Mouse (Mus musculus) hindbrain, embryonic 12.5 days (tissue): Measurements from ENCODE around the gene Rnase4. TPM values are rescaled to one million over a fixed set of nuclear protein-coding genes. Genes with fewer than 3 reads are reported as not detected.

Experiments
- polyA plus RNA-seq: library from polyadenylated mRNA; unstranded; fragments of >200 nt; fragmentation: Nextera tagmentation; extraction: Ambion mirVana; gene quantifications from 2 replicates; pipeline ENCODE4 v1.2.1, GENCODE M21; 2016

Gene Rnase4
- polyA plus RNA-seq, 1 experiment from 2014 or later = 17.8 TPM

Other genes with a start within 250 kb of the Rnase4 start
- gene Tep1, start 220.5 kb upstream of the Rnase4 start, polyA plus RNA-seq = 6.3 and 6.7 TPM in 2 replicates
- gene Klhl33, start 193.6 kb upstream of the Rnase4 start, polyA plus RNA-seq = 0.39 and 0.51 TPM in 2 replicates
- 108 and 122 TPM in 2 replicates for gene Osgep, start 166.2 kb upstream of the Rnase4 start, polyA plus RNA-seq
- 246 and 257 TPM in 2 replicates for gene Apex1, start 166.1 kb upstream of the Rnase4 start, polyA plus RNA-seq
- gene Pip4p1, start 160.2 kb upstream of the Rnase4 start, polyA plus RNA-seq = 71.8 and 79.8 TPM in 2 replicates
- gene Pnp, start 160.0 kb upstream of the Rnase4 start, polyA plus RNA-seq = 38.2 and 39.5 TPM in 2 replicates
- gene Gm49342, start 146.6 kb upstream of the Rnase4 start, polyA plus RNA-seq = not detected in 2 replicates
- gene Pnp2, start 135.1 kb upstream of the Rnase4 start, polyA plus RNA-seq = 0.50 and 0.59 TPM in 2 replicates
- not detected in 2 replicates for gene Rnase10, start 83.3 kb upstream of the Rnase4 start, polyA plus RNA-seq
- not detected in 2 replicates for gene Rnase9, start 49.2 kb upstream of the Rnase4 start, polyA plus RNA-seq
- not detected in 2 replicates for gene Rnase11, start 40.9 kb upstream of the Rnase4 start, polyA plus RNA-seq
- gene Rnase12, start 33.4 kb upstream of the Rnase4 start, polyA plus RNA-seq = not detected in 2 replicates
- gene Olfr750, start 16.6 kb upstream of the Rnase4 start, polyA plus RNA-seq = not detected in 2 replicates
- 3.7 and 4.4 TPM in 2 replicates for gene Ang, start 73 bp downstream of the Rnase4 start, polyA plus RNA-seq
- not detected in 2 replicates for gene Eddm3b, start 23.3 kb downstream of the Rnase4 start, polyA plus RNA-seq
- 0.46 TPM in 1 of 2 replicates, not detected in the other for gene Rnase6, start 32.8 kb downstream of the Rnase4 start, polyA plus RNA-seq
- 0.72 TPM in 1 of 2 replicates, not detected in the other for gene Rnase1, start 55.7 kb downstream of the Rnase4 start, polyA plus RNA-seq
- gene Rnase2b, start 71.2 kb downstream of the Rnase4 start, polyA plus RNA-seq = not detected in 2 replicates
- gene Ang2, start 108.1 kb downstream of the Rnase4 start, polyA plus RNA-seq = not detected in 2 replicates
- gene Ear14, start 112.3 kb downstream of the Rnase4 start, polyA plus RNA-seq = not detected in 2 replicates
- gene Rnase2a, start 165.0 kb downstream of the Rnase4 start, polyA plus RNA-seq = not detected in 2 replicates